20 mouse cellular contexts compared by ENCODE assay signal in the genomic region with DNA sequence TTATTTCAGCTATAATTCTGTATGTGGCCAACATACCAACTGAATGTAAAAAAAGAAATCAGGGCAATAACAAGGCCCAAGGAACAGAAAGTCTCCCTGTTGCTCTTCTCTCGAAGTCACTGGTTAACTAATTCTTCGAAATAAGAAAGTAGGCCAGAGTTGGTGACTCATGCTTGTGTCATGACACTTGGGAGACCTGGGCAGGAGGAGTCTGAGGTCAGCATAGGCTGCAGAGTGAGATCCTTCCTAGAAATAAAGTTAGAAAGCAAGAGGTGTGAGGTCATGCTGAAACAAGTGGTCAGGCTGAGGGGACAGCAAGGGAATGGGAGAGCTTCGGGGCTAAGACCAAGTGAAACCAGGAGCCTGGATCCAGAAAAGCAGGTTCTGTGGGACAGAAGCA.
DNase-seq lines count a peak whose midpoint lies in the region; ATAC-seq lines count a peak whose summit lies in the region.
"Had no signal": no experiment of that assay in that cellular context is flagged by ENCODE, and none has a peak within 500 bp of the region (broad histone marks: within the 10 kb centered on the region; RNA-seq: fewer than 3 reads in every experiment).

No protein-coding gene starts in this region.

- no peaks in the 10 kb centered on the region for H3K9me3 ChIP-seq in midbrain, embryonic 14.5 days (ENCODE audit: control insufficient read depth, low read length)
- H3K9me3 ChIP-seq: embryonic facial prominence, embryonic 13.5 days; forebrain, embryonic 15.5 days; hindbrain, embryonic 10.5 days; limb, embryonic 12.5 days; liver, embryonic 13.5 days; neural tube, embryonic 12.5 days had no signal

- H3K4me1 ChIP-seq in midbrain, embryonic 14.5 days (ENCODE audit: control insufficient read depth, insufficient read depth, low read length) = no peaks in the 10 kb centered on the region
- H3K4me1 ChIP-seq: forebrain, embryonic 15.5 days had no signal

- ATAC-seq in monocyte, adult 5-6 weeks (replicated peaks; ENCODE audit: insufficient number of reproducible peaks, low FRiP score, low TSS enrichment, poor library complexity, severe bottlenecking) = 0 out of 2 replicates have a peak, but pooled peaks have one; percentile 40
- ATAC-seq in midbrain, embryonic 14.5 days (ENCODE audit: low FRiP score, low TSS enrichment) = no peak
- ATAC-seq: forebrain, embryonic 15.5 days; hindbrain, postnatal 0 days had no signal

- H3K27ac ChIP-seq in midbrain, embryonic 14.5 days (replicated peaks; ENCODE audit: low read depth, low read length) = no peak overlapping the region
- H3K27ac ChIP-seq: embryonic facial prominence, embryonic 13.5 days; forebrain, embryonic 15.5 days; hindbrain, embryonic 10.5 days; hindbrain, postnatal 0 days; limb, embryonic 12.5 days; liver, embryonic 13.5 days; neural tube, embryonic 12.5 days had no signal

- DNase-seq in adrenal gland, postnatal 14 days = peak; percentile 16
- no peak for DNase-seq in adrenal gland, postnatal 10 days
- DNase-seq in 3134 (ENCODE audit: extremely low read depth, insufficient read length, low spot score) (peak; percentile 38), NIH3T3 (ENCODE audit: low read depth) (peak; percentile 48)
- DNase-seq in kidney, postnatal 14 days = no peak
- DNase-seq in cerebellum, postnatal 4 days (ENCODE audit: low spot score in 2 of 2) = no peak
- DNase-seq in midbrain, embryonic 14.5 days = no peak
- DNase-seq: B cell, adult 2 months; cerebellum, adult 9-11 months; gastrocnemius, postnatal 25 days; kidney, adult 9 months; liver, embryonic 13.5 days; lung, embryonic 14.5 days had no signal

- 94% methylated on average over 3 of the region's 3 CpGs for WGBS in midbrain, embryonic 14.5 days

- no peak overlapping the region for H3K9ac ChIP-seq in midbrain, embryonic 14.5 days (replicated peaks; ENCODE audit: low read length)
- H3K9ac ChIP-seq: embryonic facial prominence, embryonic 13.5 days; forebrain, embryonic 15.5 days; limb, embryonic 12.5 days; liver, embryonic 13.5 days; lung, embryonic 14.5 days; neural tube, embryonic 12.5 days had no signal

- no peak overlapping the region for H3K4me3 ChIP-seq in midbrain, embryonic 14.5 days (replicated peaks; ENCODE audit: low read depth, low read length)
- H3K4me3 ChIP-seq: embryonic facial prominence, embryonic 13.5 days; forebrain, embryonic 15.5 days; hindbrain, embryonic 10.5 days; limb, embryonic 12.5 days; liver, embryonic 13.5 days; neural tube, embryonic 12.5 days had no signal

- H3K27me3 ChIP-seq in midbrain, embryonic 14.5 days (ENCODE audit: control insufficient read depth, insufficient read depth, low read length) = no peaks in the 10 kb centered on the region
- H3K27me3 ChIP-seq: embryonic facial prominence, embryonic 13.5 days; forebrain, embryonic 15.5 days; limb, embryonic 12.5 days; liver, embryonic 13.5 days; neural tube, embryonic 12.5 days had no signal

- no peaks in the 10 kb centered on the region for H3K36me3 ChIP-seq in midbrain, embryonic 14.5 days (ENCODE audit: control insufficient read depth, insufficient read depth, low read length)
- H3K36me3 ChIP-seq: embryonic facial prominence, embryonic 13.5 days; forebrain, embryonic 15.5 days; hindbrain, embryonic 10.5 days; limb, embryonic 12.5 days; liver, embryonic 13.5 days; neural tube, embryonic 12.5 days had no signal

- no peak overlapping the region for H3K4me2 ChIP-seq in midbrain, embryonic 14.5 days (ENCODE audit: low read length)
- H3K4me2 ChIP-seq: embryonic facial prominence, embryonic 13.5 days; forebrain, embryonic 15.5 days; limb, embryonic 12.5 days; liver, embryonic 13.5 days; lung, embryonic 14.5 days; neural tube, embryonic 12.5 days had no signal

Comparison
In these comparisons a context has a peak if more than half of its experiments do, and no peak if none do; other contexts are left out.
1. DNase-seq: peak in adrenal gland, postnatal 14 days (single experiment), 3134 (single experiment) and NIH3T3 (single experiment); none in adrenal gland, postnatal 10 days (single experiment), kidney, postnatal 14 days (single experiment), cerebellum, postnatal 4 days (0 of 2) and midbrain, embryonic 14.5 days (single experiment).